Mouse (Mus musculus) lung, postnatal 10 days (tissue): ENCODE results near the gene Pga5.

Experiments used
- DNase-seq: peaks from one replicate; pipeline ENCODE4 v3.0.0; 2021

Pga5 gene

GRCm38 (mm10) chr19:10677915-10678771 is at the start of gene Pga5:
Gene Pga5, minus strand, starts transcription at chr19:10678071.
- DNase-seq: peak; percentile 91

DNA sequence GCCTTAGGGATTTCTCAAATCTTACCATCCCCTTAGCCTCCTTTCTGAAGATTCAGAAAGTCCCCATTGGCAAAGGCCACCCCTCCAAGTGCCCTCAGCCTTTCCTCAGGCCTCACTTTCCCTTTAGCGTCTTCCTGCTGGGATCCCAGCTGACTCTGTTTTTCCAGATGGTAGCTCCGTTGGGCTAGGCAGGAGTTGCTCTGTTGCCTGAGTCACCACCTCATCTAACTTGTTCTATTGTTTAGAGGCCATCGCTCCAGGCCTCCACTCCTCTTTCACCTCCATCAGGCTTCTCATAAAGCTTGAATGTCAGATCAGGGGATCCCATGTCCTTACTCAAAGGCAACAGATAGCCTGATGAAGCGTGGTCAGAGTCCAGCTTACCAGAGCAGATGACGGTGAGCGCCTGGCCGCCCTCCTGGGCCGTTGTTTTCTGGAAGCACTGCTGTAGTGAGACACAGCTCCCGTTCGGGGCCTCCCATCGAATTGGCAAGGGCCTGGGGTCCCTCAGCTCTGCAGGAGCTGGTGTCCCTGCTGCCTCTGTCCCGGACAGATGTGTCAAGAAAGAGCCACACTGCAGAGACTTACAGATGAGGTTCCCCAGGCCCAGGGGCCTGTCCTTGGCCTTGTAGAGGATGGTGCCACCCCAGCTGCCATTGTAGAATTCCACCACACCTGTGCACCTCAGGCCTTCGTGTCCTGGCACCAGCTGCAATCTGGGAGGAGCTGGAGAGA is 46.9 kb upstream of the Pga5 start:
- DNase-seq: no peak

DNA sequence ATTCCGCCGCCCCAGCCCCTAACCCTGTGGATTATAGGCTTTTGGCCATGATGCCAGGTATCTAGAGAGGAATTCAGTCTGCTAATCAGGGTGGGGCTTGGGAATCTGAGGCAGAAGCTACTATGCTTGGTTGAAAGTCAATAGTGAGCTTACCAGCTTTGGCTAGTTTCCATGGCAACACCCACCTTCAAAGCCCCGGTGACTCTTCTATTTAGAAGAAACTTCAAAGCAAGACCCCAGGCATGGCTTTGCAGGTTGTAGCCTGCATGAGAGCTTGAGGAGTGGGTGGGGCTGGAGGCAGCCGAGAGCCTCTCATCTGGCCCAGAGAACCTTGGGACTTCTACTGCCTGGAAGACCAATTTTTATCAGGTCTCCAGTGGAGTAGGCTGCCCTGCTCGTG is 45.8 kb upstream of the Pga5 start:
- no peak for DNase-seq

DNA sequence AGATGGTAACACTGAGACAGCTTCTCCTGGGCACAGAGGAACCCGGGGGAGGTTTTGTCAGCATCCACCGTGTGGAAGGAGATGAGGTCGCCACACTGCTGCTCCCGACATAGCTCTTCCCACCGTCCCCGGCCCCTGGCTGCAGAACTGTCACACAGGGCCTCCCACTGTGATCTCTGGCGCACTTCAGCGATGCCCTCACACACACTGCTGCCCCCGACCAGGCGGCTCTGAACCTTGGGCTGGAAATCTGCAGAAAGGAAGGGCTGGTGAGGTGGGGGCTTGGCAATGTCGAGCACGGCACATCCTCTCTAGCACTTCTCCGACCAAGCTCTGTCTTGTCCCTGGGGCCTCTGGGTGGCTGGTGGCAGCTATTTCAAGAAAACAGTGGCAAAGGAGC is 45.2 kb upstream of the Pga5 start:
- DNase-seq: no peak

- DNase-seq: no peak
Measured at GRCm38 (mm10) chr19:10721064-10721463, 43.2 kb upstream of the Pga5 start.

- no peak for DNase-seq
Measured at GRCm38 (mm10) chr19:10720524-10720923, 42.7 kb upstream of the Pga5 start.

GRCm38 (mm10) chr19:10719751-10720150 is 41.9 kb upstream of the Pga5 start:
- DNase-seq: no peak

DNA sequence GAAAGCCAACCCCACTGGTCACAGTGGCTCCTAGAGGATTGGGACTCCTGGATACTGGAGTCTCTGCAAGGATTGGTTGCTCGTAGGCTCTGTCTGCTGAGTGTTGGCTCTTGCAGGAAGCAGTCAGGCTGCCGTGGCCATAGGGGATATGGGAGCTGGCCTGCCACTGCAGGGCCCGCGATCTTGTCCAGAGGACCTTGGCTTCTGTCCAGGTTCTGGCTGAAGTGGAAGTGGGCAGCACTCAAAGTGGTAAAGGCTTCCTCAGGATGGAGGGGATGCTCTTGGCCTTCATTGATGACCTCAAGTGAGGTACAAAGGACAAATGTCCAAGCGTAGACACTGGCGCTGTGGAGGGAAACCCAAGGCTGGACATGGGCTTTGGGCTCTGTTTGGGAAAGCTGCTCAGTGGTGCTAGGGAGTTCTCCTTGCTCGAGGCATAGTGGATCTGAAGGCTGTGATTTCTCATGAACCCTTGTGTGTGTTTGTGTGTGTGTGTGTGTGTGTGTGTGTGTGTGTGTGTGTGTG is 40.4 kb upstream of the Pga5 start:
- peak; percentile 59 for DNase-seq

DNA sequence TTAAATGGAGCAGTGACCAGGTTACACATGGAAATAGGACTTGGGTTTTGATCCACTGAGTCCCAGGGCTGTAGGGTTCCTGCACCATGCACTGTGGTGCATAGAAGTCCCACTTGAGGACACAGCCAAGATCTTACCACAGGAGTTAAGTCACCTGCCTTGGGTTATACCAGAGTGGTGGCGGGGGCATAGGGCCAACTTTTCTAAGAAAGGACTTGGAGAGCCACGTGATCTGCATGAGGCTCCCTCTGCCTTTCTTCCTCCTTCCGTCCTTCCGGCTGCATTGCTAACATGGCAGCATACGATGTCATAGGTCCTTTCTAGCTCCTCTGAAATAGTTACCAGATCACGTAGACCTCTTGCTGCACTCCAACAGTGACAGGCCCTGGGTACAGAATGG is 37.6 kb upstream of the Pga5 start:
- DNase-seq: peak; percentile 38

- peak; percentile 79 for DNase-seq
Measured at GRCm38 (mm10) chr19:10714682-10715475, 37.0 kb upstream of the Pga5 start.

- DNase-seq: no peak
Measured at GRCm38 (mm10) chr19:10714168-10714567, 36.3 kb upstream of the Pga5 start.

DNA sequence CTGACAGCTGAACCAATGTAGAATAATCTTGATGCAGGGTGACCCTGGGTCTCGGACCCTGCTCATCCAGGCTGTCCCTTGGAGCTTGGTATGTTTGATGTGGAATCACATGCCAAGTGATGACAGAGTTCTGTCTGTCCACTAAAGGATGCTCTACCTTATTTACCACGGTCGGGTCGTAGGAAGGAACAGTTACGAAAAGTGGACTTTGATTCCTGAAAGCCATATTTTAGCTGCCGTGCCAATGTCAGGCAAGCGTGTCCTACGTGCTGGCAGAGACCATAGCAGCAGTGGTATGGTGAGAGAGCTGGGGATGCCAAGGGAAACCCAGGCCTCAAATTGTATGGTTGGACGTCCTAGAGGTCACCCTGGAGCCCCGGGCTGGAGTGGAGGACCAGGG is 35.7 kb upstream of the Pga5 start:
- no peak for DNase-seq

GRCm38 (mm10) chr19:10712646-10713045 is 34.8 kb upstream of the Pga5 start:
- no peak for DNase-seq

GRCm38 (mm10) chr19:10712194-10712593 is 34.3 kb upstream of the Pga5 start:
- no peak for DNase-seq

DNA sequence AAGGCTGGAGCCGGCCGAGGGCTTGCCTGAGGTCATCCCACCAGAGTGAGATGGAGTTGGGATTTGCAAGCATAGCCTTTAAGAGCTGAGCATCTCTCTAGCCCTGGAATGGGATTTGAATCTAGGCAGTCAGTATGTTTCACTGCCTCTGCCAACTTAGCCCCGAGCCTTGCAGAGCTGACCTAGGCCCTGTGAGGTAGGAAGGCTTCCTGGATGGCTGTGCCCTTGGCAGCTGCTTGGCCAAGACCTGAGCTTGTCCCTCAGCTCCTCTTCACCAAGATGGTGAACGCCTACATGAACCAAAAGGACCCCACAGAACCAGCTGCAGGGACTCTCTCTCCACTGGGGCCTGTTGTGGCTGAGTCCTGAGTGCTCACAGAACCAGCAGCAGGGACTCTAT is 32.9 kb upstream of the Pga5 start:
- no peak for DNase-seq

DNA sequence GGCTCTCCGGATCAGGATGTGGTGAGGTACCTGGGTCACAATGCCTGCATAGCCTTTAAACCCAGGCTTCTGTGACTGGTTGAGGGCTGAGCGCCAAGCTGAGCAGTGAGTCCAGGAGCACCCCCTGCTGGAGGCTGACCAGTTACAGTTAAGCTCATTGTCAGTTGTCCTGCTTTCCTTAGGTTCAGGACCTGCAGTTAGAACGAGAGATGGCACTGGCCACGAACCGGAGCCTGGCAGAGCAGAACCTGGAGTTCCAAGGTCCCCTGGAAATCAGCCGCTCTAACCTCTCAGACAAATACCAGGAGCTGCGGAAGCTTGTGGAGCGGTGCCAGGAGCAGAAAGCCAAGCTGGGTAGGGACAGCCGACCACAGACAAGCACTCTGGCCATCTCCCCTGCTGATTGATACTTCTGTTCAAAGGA is 32.2 kb upstream of the Pga5 start:
- DNase-seq: peak; percentile 74

DNA sequence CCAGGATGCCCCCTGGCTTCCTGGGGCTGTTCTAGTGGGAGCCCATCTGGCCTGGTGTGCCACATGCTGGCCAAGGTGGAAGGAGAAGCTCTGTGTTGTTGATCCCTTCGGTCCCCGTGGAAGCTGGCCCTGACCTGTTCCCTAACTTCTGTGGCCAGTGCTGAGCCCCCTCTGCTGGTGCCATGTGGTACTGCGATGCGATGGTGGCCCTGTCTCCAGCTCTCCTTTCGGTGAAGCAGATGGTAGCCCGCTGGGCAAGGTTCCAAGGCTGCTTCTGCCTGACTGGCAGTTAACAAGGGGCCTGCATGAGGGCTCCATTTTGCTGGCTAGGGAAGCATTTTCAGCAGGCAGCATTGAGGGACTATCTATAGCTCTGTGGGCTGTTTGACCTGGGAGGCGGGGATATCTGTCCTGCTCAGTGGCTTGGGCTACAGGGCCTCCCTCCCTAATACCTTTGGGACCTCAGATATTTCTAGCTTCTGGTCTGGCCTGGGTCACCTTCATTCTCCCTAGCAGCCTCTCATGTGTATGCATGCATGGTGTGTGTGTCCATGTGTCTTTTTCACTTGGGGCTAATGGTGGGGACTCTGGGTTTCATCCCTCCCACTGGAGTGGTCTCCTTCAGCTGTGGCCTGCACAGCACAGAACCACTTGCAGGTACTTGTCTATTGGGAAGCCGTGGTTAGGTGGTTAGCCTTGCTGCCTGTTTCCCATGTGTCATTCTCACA is 31.7 kb upstream of the Pga5 start:
- peak; percentile 97 for DNase-seq

DNA sequence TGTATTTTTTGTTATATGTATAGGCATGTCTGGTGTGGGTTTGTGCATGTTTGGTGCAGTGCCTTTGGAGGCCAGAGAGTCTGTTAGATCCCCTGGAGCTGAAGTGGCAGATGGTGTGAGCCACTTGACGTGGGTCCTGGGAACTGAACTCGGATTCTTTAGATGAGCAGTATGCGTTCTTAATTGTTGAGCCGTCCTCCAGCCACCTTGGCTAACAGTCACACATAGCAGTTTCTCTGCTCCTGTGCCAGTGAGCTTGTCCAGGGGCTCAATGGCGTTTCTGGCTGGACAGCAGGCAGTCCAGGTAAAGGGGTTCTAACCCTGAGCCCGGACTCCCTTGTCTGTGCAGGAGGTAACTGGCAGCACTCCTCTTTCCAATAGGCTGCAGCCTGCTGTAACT is 31.0 kb upstream of the Pga5 start:
- DNase-seq: no peak

DNA sequence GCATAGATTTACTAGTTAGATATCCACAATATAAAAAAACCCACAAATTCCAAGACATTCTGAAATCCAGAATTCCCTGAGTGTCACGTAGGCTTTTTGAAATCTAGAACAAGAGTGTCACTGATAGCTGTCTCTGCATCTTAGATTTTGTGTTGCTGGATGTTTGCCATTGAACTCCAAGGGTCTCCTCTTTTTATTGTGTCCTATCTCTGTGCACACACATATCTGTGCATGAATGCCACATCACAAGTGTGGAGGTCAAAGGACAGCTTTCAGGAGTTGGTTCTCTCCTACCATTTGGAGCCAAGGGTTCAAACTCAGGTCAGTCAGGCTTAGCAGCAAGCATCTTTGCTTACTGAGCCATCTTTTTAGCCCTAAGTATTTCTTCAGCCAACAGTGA is 30.0 kb upstream of the Pga5 start:
- no peak for DNase-seq

DNA sequence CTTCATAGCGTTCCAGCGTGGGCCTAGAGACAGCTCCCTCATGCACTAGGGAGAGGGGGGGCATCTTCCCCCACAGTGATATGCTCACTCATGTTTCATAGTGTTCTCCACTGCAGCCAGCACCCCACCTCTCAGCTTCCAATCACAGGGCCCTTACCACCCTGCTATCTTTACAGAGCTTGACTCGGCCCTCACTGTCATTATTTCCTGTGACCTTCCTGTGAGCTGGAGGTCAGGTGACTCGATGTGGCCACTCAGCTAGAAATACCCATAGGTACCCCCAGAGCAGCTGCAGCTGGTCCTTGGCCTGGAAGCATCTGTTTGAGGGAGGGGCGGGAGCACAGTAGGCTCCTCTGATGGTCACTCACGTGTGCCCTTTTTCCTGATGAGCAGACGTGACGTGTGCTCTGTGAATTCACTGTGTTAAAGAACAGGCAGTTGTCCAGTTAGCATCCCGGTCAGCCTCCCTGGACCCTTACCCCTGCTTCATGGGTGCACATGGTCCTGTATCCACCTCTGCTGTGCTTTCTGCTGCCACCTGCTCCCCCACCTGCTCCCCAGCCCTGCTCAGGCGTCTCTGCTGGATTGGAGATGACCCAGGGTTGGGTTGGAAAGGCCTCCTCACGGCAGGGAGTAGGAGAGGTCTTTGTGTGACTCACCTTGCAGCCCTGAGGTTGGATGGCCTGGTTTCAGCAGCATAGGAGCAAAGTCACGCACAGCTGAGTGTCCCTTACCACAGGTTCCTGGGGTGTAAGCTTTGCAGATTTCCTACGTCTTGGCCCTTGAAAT is 29.4 kb upstream of the Pga5 start:
- DNase-seq: no peak

GRCm38 (mm10) chr19:10703470-10703869 is 25.6 kb upstream of the Pga5 start:
- no peak for DNase-seq

GRCm38 (mm10) chr19:10702125-10702524 is 24.3 kb upstream of the Pga5 start:
- DNase-seq: no peak
